Mouse (Mus musculus): Measurements from ENCODE around the gene Nek10. TPM values are rescaled to one million over a fixed set of nuclear protein-coding genes. Genes with fewer than 3 reads are reported as not detected.
A peak's percentile ranks its signal among the peaks of the same experiment; 100 is the strongest.

Nek10 gene
- polyA plus RNA-seq, 1 experiment from 2014 or later, result not detected

- no peaks in the 10 kb centered on the region for H3K36me3 ChIP-seq
- H3K4me2 ChIP-seq, result no peak overlapping the region
- 57% methylated on average over 1 of the region's 1 CpGs for WGBS
- peaks cover 5% of the 10 kb centered on the region; the same call in 1 of the 2 replicates for H3K4me1 ChIP-seq (replicated peaks)
- no peaks in the 10 kb centered on the region for H3K27me3 ChIP-seq (replicated peaks)
- no peak overlapping the region for H3K9ac ChIP-seq
- H3K9me3 ChIP-seq (replicated peaks), result no peaks in the 10 kb centered on the region
- no peak overlapping the region for H3K4me3 ChIP-seq
- H3K27ac ChIP-seq (ENCODE audit: poor library complexity, severe bottlenecking), result no peak overlapping the region
- ATAC-seq (ENCODE audit: insufficient number of reproducible peaks, low FRiP score), result no peak
Measured at GRCm38 (mm10) chr14:14833498-14833897, 30.3 kb downstream of the Nek10 start.

DNA sequence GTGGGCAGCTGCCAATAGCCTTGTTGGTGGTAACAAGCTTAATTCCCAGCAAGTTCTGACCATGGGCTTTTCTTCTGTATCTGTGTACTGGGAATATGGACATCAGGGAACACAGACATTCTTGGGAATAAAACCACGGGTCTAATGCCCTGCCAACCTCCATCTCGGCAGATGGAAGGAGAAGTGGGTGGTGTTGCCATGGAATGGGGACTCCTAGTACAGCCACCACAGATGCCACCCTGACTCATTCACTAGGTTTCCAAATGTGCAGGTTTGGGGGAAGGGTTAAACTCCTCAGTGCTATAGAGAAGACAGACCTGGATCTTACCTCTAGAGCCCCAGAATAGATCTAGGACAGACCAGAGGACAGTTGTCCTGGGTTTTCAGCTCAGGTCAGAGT lies 31.1 kb downstream of the Nek10 start:
- Histone ChIP-seq H3K4me3 (no peak overlapping the region), H3K9ac (no peak overlapping the region), H3K4me1 (replicated peaks) (peaks cover 5% of the 10 kb centered on the region; the same call in 1 of the 2 replicates), H3K27ac (ENCODE audit: poor library complexity, severe bottlenecking) (no peak overlapping the region), H3K4me2 (no peak overlapping the region), H3K9me3 (replicated peaks) (no peaks in the 10 kb centered on the region), H3K36me3 (no peaks in the 10 kb centered on the region), H3K27me3 (replicated peaks) (no peaks in the 10 kb centered on the region)
- WGBS, result 90% methylated on average over 2 of the region's 2 CpGs
- ATAC-seq (ENCODE audit: insufficient number of reproducible peaks, low FRiP score), result no peak

- Histone ChIP-seq H3K27me3 (replicated peaks) (no peaks in the 10 kb centered on the region), H3K9me3 (replicated peaks) (no peaks in the 10 kb centered on the region), H3K9ac (no peak overlapping the region), H3K4me3 (no peak overlapping the region), H3K4me1 (replicated peaks) (peaks cover 3% of the 10 kb centered on the region; the same call in 1 of the 2 replicates), H3K27ac (ENCODE audit: poor library complexity, severe bottlenecking) (no peak overlapping the region), H3K36me3 (no peaks in the 10 kb centered on the region), H3K4me2 (no peak overlapping the region)
- no peak for ATAC-seq (ENCODE audit: insufficient number of reproducible peaks, low FRiP score)
- 70% methylated on average over 4 of the region's 4 CpGs for WGBS
Measured at GRCm38 (mm10) chr14:14837627-14838026, 34.4 kb downstream of the Nek10 start.

- Histone ChIP-seq H3K4me1 (replicated peaks) (no peaks in the 10 kb centered on the region), H3K4me2 (no peak overlapping the region), H3K9ac (no peak overlapping the region), H3K36me3 (no peaks in the 10 kb centered on the region), H3K4me3 (no peak overlapping the region), H3K27me3 (replicated peaks) (no peaks in the 10 kb centered on the region), H3K27ac (ENCODE audit: poor library complexity, severe bottlenecking) (no peak overlapping the region), H3K9me3 (replicated peaks) (no peaks in the 10 kb centered on the region)
- WGBS, result 50% methylated on average over 1 of the region's 1 CpGs
- no peak for ATAC-seq (ENCODE audit: insufficient number of reproducible peaks, low FRiP score)
Measured at GRCm38 (mm10) chr14:14838109-14838508, 34.9 kb downstream of the Nek10 start.

DNA sequence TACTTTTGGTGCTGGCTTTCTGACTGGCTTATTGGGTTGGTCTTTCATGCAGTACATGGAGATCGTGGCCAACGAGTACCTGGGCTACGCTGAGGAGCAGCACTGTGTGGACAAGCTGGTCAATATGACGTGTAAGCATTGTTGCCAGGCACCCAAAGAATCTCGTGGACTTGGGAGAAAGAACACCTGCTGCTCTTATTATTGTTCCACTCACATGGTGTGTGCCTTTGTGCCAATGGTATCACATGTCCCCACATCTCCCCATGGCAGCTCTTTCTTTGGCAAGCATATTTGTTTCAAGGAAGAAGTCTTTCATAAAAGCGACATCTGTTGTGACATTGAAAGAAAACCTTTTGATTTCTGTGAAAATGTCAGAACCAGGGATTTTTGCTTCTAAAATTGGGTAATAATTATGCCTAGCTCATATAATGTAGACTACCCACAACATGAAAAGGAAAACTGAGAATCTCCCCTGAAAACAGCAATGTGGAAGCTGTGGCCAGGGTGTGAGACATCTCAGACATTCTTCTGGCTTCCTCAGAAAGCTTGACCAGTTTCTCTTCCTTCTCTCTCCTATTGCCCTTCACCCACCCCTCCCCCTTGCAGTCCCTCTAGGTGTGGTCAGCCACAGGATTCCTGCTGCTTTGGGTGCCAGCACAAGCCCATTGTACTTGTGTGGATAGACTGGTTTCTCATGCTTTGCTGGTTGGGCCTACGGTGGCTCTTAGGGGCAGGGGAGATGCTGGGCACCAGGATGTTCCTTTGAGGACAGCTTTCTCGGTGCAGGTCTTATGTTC lies 39.7 kb downstream of the Nek10 start:
- Histone ChIP-seq H3K4me2 (no peak overlapping the region), H3K27me3 (replicated peaks) (no peaks in the 10 kb centered on the region), H3K27ac (ENCODE audit: poor library complexity, severe bottlenecking) (no peak overlapping the region), H3K4me3 (no peak overlapping the region), H3K9ac (no peak overlapping the region), H3K36me3 (no peaks in the 10 kb centered on the region), H3K4me1 (replicated peaks) (no peaks in the 10 kb centered on the region), H3K9me3 (replicated peaks) (no peaks in the 10 kb centered on the region)
- ATAC-seq (ENCODE audit: insufficient number of reproducible peaks, low FRiP score), result no peak
- WGBS, result 74% methylated on average over 8 of the region's 8 CpGs

DNA sequence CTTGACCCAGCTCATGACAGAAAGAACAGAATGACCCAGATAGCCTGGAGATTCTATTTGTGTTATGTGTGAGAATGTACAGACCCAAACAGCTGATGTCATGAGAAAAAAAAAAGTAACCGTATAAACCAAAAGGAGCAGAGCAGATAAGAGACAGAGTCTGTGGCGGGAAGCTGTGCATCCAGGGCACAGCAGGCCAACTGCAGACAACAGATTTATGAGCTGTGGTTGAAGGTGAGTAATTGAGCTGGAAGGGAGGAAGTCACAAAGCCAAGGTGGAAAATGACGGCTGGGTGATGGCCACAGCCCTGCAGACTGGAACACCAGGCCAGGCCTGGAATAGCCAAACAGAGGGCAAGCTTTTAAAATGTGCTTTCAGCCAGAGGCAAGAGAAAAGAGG lies 49.6 kb downstream of the Nek10 start:
- ATAC-seq (ENCODE audit: insufficient number of reproducible peaks, low FRiP score), result no peak
- 11% methylated on average over 3 of the region's 3 CpGs for WGBS
- Histone ChIP-seq H3K9me3 (replicated peaks) (no peaks in the 10 kb centered on the region), H3K27me3 (replicated peaks) (no peaks in the 10 kb centered on the region), H3K4me2 (no peak overlapping the region), H3K27ac (ENCODE audit: poor library complexity, severe bottlenecking) (no peak overlapping the region), H3K36me3 (no peaks in the 10 kb centered on the region), H3K4me3 (no peak overlapping the region), H3K9ac (0 out of 2 replicates have a peak overlapping the region, but pooled peaks have one; percentile 22), H3K4me1 (replicated peaks) (peaks cover 5% of the 10 kb centered on the region)

DNA sequence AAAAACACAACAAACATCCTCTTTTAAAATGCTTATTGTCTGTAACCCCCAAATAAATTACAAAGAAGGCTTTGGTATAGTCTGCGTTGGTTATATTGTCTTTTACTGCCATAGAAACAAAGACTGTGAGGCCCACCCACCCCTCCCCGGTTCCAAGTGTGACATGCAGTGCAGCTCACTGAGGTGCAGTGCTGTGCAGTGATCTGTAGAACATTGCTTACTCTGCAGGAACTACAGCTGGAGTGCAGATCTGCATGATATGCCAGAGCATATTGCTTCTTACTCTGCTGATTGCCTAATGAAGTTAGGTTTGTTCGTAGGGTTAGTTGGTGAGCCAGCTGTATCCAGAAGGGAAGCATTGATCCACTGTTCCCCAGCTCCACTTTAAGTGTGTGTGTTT lies 57.1 kb downstream of the Nek10 start:
- H3K9ac ChIP-seq, result no peak overlapping the region
- no peak for ATAC-seq (ENCODE audit: insufficient number of reproducible peaks, low FRiP score)
- no peak overlapping the region for H3K4me3 ChIP-seq
- no peaks in the 10 kb centered on the region for H3K9me3 ChIP-seq (replicated peaks)
- H3K4me2 ChIP-seq, result no peak overlapping the region
- 71% methylated on average over 3 of the region's 3 CpGs for WGBS
- H3K36me3 ChIP-seq, result no peaks in the 10 kb centered on the region
- H3K27ac ChIP-seq (ENCODE audit: poor library complexity, severe bottlenecking), result no peak overlapping the region
- H3K27me3 ChIP-seq (replicated peaks), result no peaks in the 10 kb centered on the region
- no peaks in the 10 kb centered on the region for H3K4me1 ChIP-seq (replicated peaks)

DNA sequence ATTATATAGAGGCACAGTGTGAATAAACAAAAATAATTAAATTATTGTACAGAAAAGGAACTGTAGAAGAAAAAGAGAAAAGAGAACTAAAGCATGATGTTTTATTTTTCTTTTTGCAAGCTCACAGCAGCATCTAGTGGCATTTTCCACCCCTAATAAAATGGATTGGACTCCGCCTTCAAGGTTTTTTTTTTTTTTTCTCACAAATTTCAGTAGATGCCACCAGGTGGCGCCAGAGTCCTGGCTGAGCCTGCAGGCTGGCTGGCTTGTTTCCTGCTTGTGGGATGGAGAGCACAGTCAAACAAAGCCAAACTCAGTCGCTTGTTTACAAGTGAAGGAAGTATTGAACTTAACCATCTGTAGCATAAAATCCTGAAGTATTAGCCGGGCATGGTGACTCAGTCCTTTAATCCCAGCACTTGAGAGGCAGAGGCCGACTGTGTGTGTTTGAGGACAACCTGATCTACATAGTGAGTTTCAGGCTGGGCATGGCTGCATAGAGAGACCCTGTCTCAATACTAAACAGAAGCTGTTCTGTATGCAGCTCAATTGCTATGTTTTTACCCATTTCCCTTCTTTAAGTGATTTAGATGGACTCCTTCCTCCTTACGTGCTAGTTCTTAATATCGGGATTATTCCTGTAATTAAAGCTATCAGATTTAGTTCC lies 60.6 kb downstream of the Nek10 start:
- Histone ChIP-seq H3K4me2 (0 out of 2 replicates have a peak overlapping the region, but pooled peaks have one; percentile 17), H3K36me3 (no peaks in the 10 kb centered on the region), H3K9me3 (replicated peaks) (no peaks in the 10 kb centered on the region), H3K9ac (no peak overlapping the region), H3K27ac (ENCODE audit: poor library complexity, severe bottlenecking) (no peak overlapping the region), H3K27me3 (replicated peaks) (no peaks in the 10 kb centered on the region), H3K4me1 (replicated peaks) (no peaks in the 10 kb centered on the region), H3K4me3 (no peak overlapping the region)
- no peak for ATAC-seq (ENCODE audit: insufficient number of reproducible peaks, low FRiP score)
- 28% methylated on average over 7 of the region's 7 CpGs for WGBS

DNA sequence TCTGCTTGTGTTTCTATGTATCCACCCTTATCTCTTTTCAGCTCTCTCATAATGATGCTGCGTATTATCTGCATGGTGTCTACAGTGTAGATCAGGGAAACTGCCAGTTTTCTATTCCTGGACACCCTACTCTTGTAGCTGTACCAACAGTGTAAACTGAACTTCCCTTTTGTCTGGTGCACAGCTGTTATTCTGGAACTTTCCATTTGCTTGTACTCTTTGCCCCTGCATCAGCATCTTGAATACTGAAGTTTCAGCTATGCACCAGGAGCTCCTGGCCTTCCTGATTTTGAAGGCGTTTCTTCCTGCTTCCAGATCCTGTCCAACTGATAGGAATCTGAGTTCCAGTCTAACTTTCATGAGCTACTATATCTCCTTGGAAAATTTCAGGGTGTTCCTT lies 66.0 kb downstream of the Nek10 start:
- H3K9ac ChIP-seq, result no peak overlapping the region
- no peaks in the 10 kb centered on the region for H3K9me3 ChIP-seq (replicated peaks)
- H3K4me1 ChIP-seq (replicated peaks), result 0 out of 2 replicates have a peak, but pooled peaks cover 6% of the 10 kb centered on the region
- no peak overlapping the region for H3K4me3 ChIP-seq
- H3K4me2 ChIP-seq, result no peak overlapping the region
- WGBS, result 59% methylated on average over 2 of the region's 2 CpGs
- no peaks in the 10 kb centered on the region for H3K27me3 ChIP-seq (replicated peaks)
- ATAC-seq (ENCODE audit: insufficient number of reproducible peaks, low FRiP score), result no peak
- H3K27ac ChIP-seq (ENCODE audit: poor library complexity, severe bottlenecking), result no peak overlapping the region
- no peaks in the 10 kb centered on the region for H3K36me3 ChIP-seq

- WGBS, result 74% methylated on average over 2 of the region's 2 CpGs
- ATAC-seq (ENCODE audit: insufficient number of reproducible peaks, low FRiP score), result no peak
- Histone ChIP-seq H3K9me3 (replicated peaks) (no peaks in the 10 kb centered on the region), H3K9ac (no peak overlapping the region), H3K27ac (ENCODE audit: poor library complexity, severe bottlenecking) (no peak overlapping the region), H3K4me1 (replicated peaks) (0 out of 2 replicates have a peak, but pooled peaks cover 6% of the 10 kb centered on the region), H3K27me3 (replicated peaks) (no peaks in the 10 kb centered on the region), H3K4me3 (no peak overlapping the region), H3K36me3 (no peaks in the 10 kb centered on the region), H3K4me2 (no peak overlapping the region)
Measured at GRCm38 (mm10) chr14:14870059-14870458, 66.8 kb downstream of the Nek10 start.

DNA sequence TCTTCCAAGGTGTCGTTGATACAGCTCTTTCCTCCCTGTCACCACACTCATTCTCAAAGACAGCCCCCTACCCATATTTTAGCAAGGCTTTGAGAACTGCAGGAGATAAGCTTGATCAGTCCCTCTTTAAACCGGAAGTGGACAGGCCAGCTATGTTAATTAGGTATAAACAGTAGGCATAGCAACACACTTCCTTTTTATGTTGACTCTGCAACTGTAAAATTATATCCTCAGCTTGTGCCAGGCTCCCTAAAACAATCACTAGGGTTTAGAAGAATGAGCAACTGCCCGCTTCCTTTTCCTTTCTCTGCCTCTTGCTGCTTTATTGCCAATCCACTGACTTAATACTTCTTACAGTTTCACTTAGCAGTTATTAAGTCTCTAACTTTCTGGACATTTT lies 67.2 kb downstream of the Nek10 start:
- H3K4me3 ChIP-seq, result no peak overlapping the region
- 43% methylated on average over 3 of the region's 3 CpGs for WGBS
- no peak overlapping the region for H3K4me2 ChIP-seq
- 0 out of 2 replicates have a peak, but pooled peaks cover 6% of the 10 kb centered on the region for H3K4me1 ChIP-seq (replicated peaks)
- H3K27ac ChIP-seq (ENCODE audit: poor library complexity, severe bottlenecking), result no peak overlapping the region
- no peaks in the 10 kb centered on the region for H3K9me3 ChIP-seq (replicated peaks)
- H3K36me3 ChIP-seq, result no peaks in the 10 kb centered on the region
- H3K27me3 ChIP-seq (replicated peaks), result no peaks in the 10 kb centered on the region
- H3K9ac ChIP-seq, result no peak overlapping the region
- ATAC-seq (ENCODE audit: insufficient number of reproducible peaks, low FRiP score), result no peak
